Mouse (Mus musculus) ES-E14 (cell line): Measurements from ENCODE around the gene Nf1. TPM values are rescaled to one million over a fixed set of nuclear protein-coding genes. Genes with fewer than 3 reads are reported as not detected.

ENCODE experiments used
- DNase-seq: peaks from one replicate; pipeline ENCODE4 v3.0.0-alpha.2; 2013; ENCODE audit warnings: low read depth, low spot score
- H3K27ac ChIP-seq: 2 replicates; pipeline ENCODE4 v1.5.1; 2012; ENCODE audit warnings: low read depth, mild to moderate bottlenecking, low read length, moderate library complexity, mixed read lengths; ENCODE audit not compliant: poor library complexity, insufficient read depth, severe bottlenecking
- H3K36me3 ChIP-seq: 2 replicates; pipeline ENCODE4 v1.6.1; 2012; ENCODE audit warnings: mild to moderate bottlenecking, low read length, moderate library complexity, mixed read lengths; ENCODE audit not compliant: control insufficient read depth, poor library complexity, insufficient read depth, severe bottlenecking
- H3K4me1 ChIP-seq, 2 experiments: fragments of 150-350 bp in 1 of 2; sonication (generic) in 1 of 2; 2 replicates each; pipeline ENCODE4 v1.6.1; 2012; ENCODE audit warnings: low read length in 2 of 2, mild to moderate bottlenecking in 1 of 2, mixed read lengths in 1 of 2; ENCODE audit not compliant: control insufficient read depth in 2 of 2, insufficient read depth in 2 of 2, poor library complexity in 1 of 2
- H3K4me3 ChIP-seq, 2 experiments: fragments of 150-350 bp in 1 of 2; sonication (generic) in 1 of 2; 2 replicates each; pipeline ENCODE4 v1.5.1; 2012; ENCODE audit warnings: low read length in 2 of 2, low read depth in 1 of 2, mild to moderate bottlenecking in 1 of 2, mixed read lengths in 1 of 2; ENCODE audit not compliant: insufficient read depth in 1 of 2, poor library complexity in 1 of 2, severe bottlenecking in 1 of 2
- H3K9ac ChIP-seq: 2 replicates; pipeline ENCODE4 v1.6.1; 2012; ENCODE audit warnings: low read depth, mild to moderate bottlenecking, low read length, mixed read lengths; ENCODE audit not compliant: poor library complexity, insufficient read depth, severe bottlenecking
- H3K9me3 ChIP-seq: fragments of 150-350 bp; sonication (generic); 2 replicates; pipeline ENCODE4 v1.6.1; 2012; ENCODE audit warnings: low read depth, mild to moderate bottlenecking, low read length; ENCODE audit not compliant: control insufficient read depth, insufficient read depth
- CHD2 ChIP-seq: IDR thresholded peaks from 2 replicates; pipeline ENCODE4 v1.6.1; 2014; ENCODE audit warnings: mild to moderate bottlenecking, low read depth, low read length, inconsistent platforms
- HCFC1 ChIP-seq: IDR thresholded peaks from 2 replicates; pipeline ENCODE4 v1.6.1; 2012; ENCODE audit warnings: low read length, inconsistent platforms, borderline replicate concordance; ENCODE audit not compliant: insufficient read depth
- MAFK ChIP-seq: IDR thresholded peaks from 2 replicates; pipeline ENCODE4 v1.6.1; 2014; ENCODE audit warnings: mild to moderate bottlenecking, low read depth, low read length, inconsistent platforms; ENCODE audit not compliant: insufficient read depth
- ZC3H11A ChIP-seq: IDR thresholded peaks from 2 replicates; pipeline ENCODE4 v1.6.1; 2012; ENCODE audit warnings: low read depth, mild to moderate bottlenecking, inconsistent platforms, low read length, borderline replicate concordance
- ZNF384 ChIP-seq: IDR thresholded peaks from 2 replicates; pipeline ENCODE4 v1.6.1; 2012; ENCODE audit warnings: low read depth, low read length, inconsistent platforms
- in situ Hi-C, 2 experiments: fragments of 600-800 bp; cut with MboI; formaldehyde crosslinking; loops; one replicate each; pipeline ENCODE4 v1.15.1; 2025; ENCODE audit warnings: low sequenced_read_pairs in 2 of 2, inconsistent platforms in 1 of 2; ENCODE audit not compliant: unreplicated experiment in 2 of 2
- total RNA-seq: library from RNA; depleted of rRNA; stranded (reverse); fragments of 300-350 nt; gene quantifications from 2 replicates; pipeline ENCODE4 v1.2.3, GENCODE M21; 2012

Gene Nf1
- total RNA-seq, 1 experiment, result 15.3 TPM

DNA sequence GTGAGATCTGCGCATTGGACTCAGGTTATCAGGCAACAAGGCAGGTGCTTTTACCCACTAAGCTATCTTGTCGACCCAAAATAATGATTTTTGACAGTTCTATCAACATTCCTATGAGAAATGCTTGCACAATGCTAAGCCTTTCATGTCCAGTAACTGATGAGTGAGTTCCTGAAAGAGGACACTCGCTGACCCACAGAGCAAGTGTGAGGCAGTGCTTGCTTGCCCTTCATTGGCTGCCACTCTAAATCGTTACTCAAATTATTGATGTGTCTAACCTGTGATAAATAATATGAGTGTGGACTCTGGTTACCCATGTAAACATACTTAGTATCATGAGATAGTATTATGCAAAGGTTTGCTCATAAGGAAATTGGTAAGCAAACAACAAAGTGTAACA, 221.0 kb downstream of the Nf1 start:
- TF ChIP-seq ZC3H11A (no peak), CHD2 (no peak), ZNF384 (no peak), MAFK (no peak), HCFC1 (no peak)
- H3K27ac ChIP-seq, result no peak overlapping the region
- DNase-seq, result no peak
- no peak overlapping the region for H3K9ac ChIP-seq
- H3K36me3 ChIP-seq, result peaks cover 5% of the 10 kb centered on the region
- H3K4me1 ChIP-seq, result no peaks in the 10 kb centered on the region
- no peaks in the 10 kb centered on the region for H3K9me3 ChIP-seq
- no peak overlapping the region for H3K4me3 ChIP-seq
- in situ Hi-C loops, result no loop called here

- Histone ChIP-seq H3K9ac (no peak overlapping the region), H3K4me1 (no peaks in the 10 kb centered on the region), H3K36me3 (peaks cover 7% of the 10 kb centered on the region), H3K27ac (no peak overlapping the region), H3K9me3 (no peaks in the 10 kb centered on the region), H3K4me3 (no peak overlapping the region)
- DNase-seq, result no peak
- TF ChIP-seq ZNF384, result no peak
- no peak for TF ChIP-seq CHD2
- TF ChIP-seq ZC3H11A, result no peak
- TF ChIP-seq HCFC1, result no peak
- no peak for TF ChIP-seq MAFK
- in situ Hi-C loops, result no loop called here
Measured at GRCm38 (mm10) chr11:79563493-79563892, 224.0 kb downstream of the Nf1 start.

DNA sequence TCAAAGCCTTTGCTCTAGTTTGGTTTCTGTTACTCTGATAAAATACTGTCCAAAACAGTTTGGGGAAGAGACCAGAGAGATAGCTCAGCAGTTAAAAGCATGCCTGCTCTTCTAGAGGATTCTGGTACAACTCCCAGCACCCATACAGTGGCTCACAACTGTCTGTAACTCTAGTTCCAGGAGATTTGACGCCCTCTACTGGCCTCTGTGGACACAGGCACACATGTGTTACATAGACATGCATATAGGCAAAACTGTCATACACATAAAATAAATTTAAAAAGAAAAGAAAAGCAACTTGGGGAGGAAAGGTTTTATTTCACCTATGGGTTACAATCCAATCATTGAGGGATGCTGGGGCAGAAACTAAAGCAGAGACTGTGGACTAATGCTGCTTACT, 227.5 kb downstream of the Nf1 start:
- Histone ChIP-seq H3K36me3 (peaks cover 7% of the 10 kb centered on the region; the same call in 1 of the 2 replicates), H3K4me3 (no peak overlapping the region)
- in situ Hi-C loops, result no loop called here

GRCm38 (mm10) chr11:79568197-79568911, 228.9 kb downstream of the Nf1 start:
- Histone ChIP-seq H3K27ac (no peak overlapping the region), H3K9me3 (no peaks in the 10 kb centered on the region), H3K4me1 (no peaks in the 10 kb centered on the region), H3K9ac (no peak overlapping the region), H3K36me3 (peaks cover 7% of the 10 kb centered on the region; the same call in 1 of the 2 replicates), H3K4me3 (no peak overlapping the region)
- in situ Hi-C loops, result no loop called here
- TF ChIP-seq ZNF384, result no peak
- no peak for TF ChIP-seq CHD2
- TF ChIP-seq ZC3H11A, result no peak
- TF ChIP-seq MAFK, result no peak
- TF ChIP-seq HCFC1, result no peak
- DNase-seq, result no peak

More for the DNA sequence above, 227.5 kb downstream of the Nf1 start:
- Histone ChIP-seq H3K9ac (no peak overlapping the region), H3K4me1 (no peaks in the 10 kb centered on the region), H3K9me3 (no peaks in the 10 kb centered on the region), H3K27ac (no peak overlapping the region)
- no peak for DNase-seq
- TF ChIP-seq HCFC1 (no peak), ZC3H11A (no peak), ZNF384 (no peak), MAFK (no peak), CHD2 (no peak)
